Mouse (Mus musculus) heart, adult 2 months (tissue): ENCODE measurements around the gene Apoc4.

Source experiments
- CTCF ChIP-seq: fragments of 200-600 bp; IDR thresholded peaks from 2 replicates; pipeline ENCODE4 v1.8.1; 2022; ENCODE audit warnings: antibody characterized with exemption, mild to moderate bottlenecking, moderate library complexity
- POLR2A ChIP-seq: fragments of 200-500 bp; IDR thresholded peaks from 2 replicates; pipeline ENCODE4 v1.6.1; 2011; ENCODE audit warnings: mild to moderate bottlenecking, low read depth, low read length, control low read depth; ENCODE audit not compliant: insufficient read depth

- TF ChIP-seq POLR2A (no peak), CTCF (no peak)
These were observed 48.6 kb downstream of the Apoc4 start for GRCm38 (mm10) chr7:19632720-19633119.
